Mouse (Mus musculus) gonadal fat pad, adult 2 months (tissue): ENCODE measurements around the gene Lman2. TPM values are rescaled to one million over a fixed set of nuclear protein-coding genes. Genes with fewer than 3 reads are reported as not detected.

Experiments
- DNase-seq: peaks from one replicate; pipeline ENCODE4 v3.0.0-alpha.2; 2012; ENCODE audit warnings: low read depth
- polyA plus RNA-seq: library from polyadenylated mRNA; depleted of rRNA; stranded (reverse); fragments of >200 nt; gene quantifications from 2 replicates; pipeline ENCODE4 v1.2.3, GENCODE M21; 2012; rRNA removed

Lman2 gene
- 319 and 353 TPM in 2 replicates for polyA plus RNA-seq

GRCm38 (mm10) chr13:55362453-55363060 lies at the start of gene Lman2:
TSS of gene Lman2 (minus strand) at chr13:55362783.
- peak; percentile 96 for DNase-seq

GRCm38 (mm10) chr13:55411826-55412225 lies 49.2 kb upstream of the Lman2 start:
- no peak for DNase-seq

GRCm38 (mm10) chr13:55408546-55409120 lies 46.0 kb upstream of the Lman2 start:
- DNase-seq, result no peak

GRCm38 (mm10) chr13:55407341-55407740 lies 44.8 kb upstream of the Lman2 start:
- DNase-seq, result no peak

- DNase-seq, result no peak
These were observed 43.3 kb upstream of the Lman2 start for GRCm38 (mm10) chr13:55405783-55406390.

GRCm38 (mm10) chr13:55404853-55405782 lies 42.5 kb upstream of the Lman2 start:
- DNase-seq, result no peak

- peak; percentile 96 for DNase-seq
These were observed 41.6 kb upstream of the Lman2 start for GRCm38 (mm10) chr13:55403935-55404852.

- no peak for DNase-seq
These were observed 40.7 kb upstream of the Lman2 start for GRCm38 (mm10) chr13:55403266-55403665.

- no peak for DNase-seq
These were observed 37.4 kb upstream of the Lman2 start for GRCm38 (mm10) chr13:55400039-55400346.

- DNase-seq, result no peak
These were observed 36.9 kb upstream of the Lman2 start for GRCm38 (mm10) chr13:55399300-55400038.

GRCm38 (mm10) chr13:55398088-55398487 lies 35.5 kb upstream of the Lman2 start, which contains the start of gene Slc34a1:
TSS of gene Slc34a1 (plus strand) at chr13:55398187.
- DNase-seq, result no peak

GRCm38 (mm10) chr13:55392933-55393332 lies 30.4 kb upstream of the Lman2 start:
- DNase-seq, result no peak

GRCm38 (mm10) chr13:55391626-55392029 lies 29.0 kb upstream of the Lman2 start:
- no peak for DNase-seq

- DNase-seq, result no peak
These were observed 28.1 kb upstream of the Lman2 start for GRCm38 (mm10) chr13:55390644-55391043.

GRCm38 (mm10) chr13:55381790-55382189 lies 19.2 kb upstream of the Lman2 start:
- no peak for DNase-seq

- no peak for DNase-seq
These were observed 16.5 kb upstream of the Lman2 start for GRCm38 (mm10) chr13:55378907-55379580.

- no peak for DNase-seq
These were observed 13.3 kb upstream of the Lman2 start for GRCm38 (mm10) chr13:55375877-55376276.

GRCm38 (mm10) chr13:55374206-55374924 lies 11.8 kb upstream of the Lman2 start:
- no peak for DNase-seq

- DNase-seq, result no peak
These were observed 9.2 kb upstream of the Lman2 start for GRCm38 (mm10) chr13:55371740-55372139.
